In the genomic region with DNA sequence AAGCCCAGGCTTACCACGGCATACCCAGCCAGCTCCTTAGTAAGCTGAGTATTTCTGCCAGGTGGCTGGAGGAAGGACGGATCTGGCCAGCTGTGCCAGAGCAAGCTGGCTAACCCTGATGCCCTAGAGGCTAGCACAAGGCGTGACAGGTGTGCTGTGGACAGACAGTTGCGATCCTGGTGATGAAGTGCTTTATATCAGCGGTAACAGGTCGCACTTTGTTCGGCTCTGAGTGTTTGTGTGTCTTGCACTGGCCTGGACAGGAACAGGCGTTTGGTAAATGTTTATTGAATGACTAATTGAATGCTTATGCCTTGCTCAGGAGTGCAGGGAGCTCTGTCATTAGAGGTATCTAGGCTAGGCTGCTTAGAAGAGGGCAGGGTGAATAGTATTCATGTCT, we compare ENCODE assay signal across 16 mouse cellular contexts. TPM values are rescaled to one million over a fixed set of nuclear protein-coding genes. Genes with fewer than 3 reads are reported as not detected.
DNase-seq lines count a peak whose midpoint lies in the region; ATAC-seq and TF ChIP-seq lines count a peak whose summit lies in the region.
"Had no signal": no experiment of that assay in that cellular context is flagged by ENCODE, and none has a peak within 500 bp of the region (broad histone marks: within the 10 kb centered on the region; RNA-seq: fewer than 3 reads in every experiment).

No protein-coding gene starts in this region.

- H3K4me3 ChIP-seq in myocyte: no peak overlapping the region
- H3K4me3 ChIP-seq: hindbrain, embryonic 10.5 days; limb, embryonic 13.5 days; lung, embryonic 15.5 days; megakaryocyte, embryonic 14.5 days had no signal

- no peaks in the 10 kb centered on the region for H3K79me2 ChIP-seq in myocyte (ENCODE audit: control insufficient read depth, insufficient read depth)

- H3K27me3 ChIP-seq in Patski (no peaks in the 10 kb centered on the region), myocyte (ENCODE audit: control insufficient read depth, insufficient read depth, insufficient read length) (no peaks in the 10 kb centered on the region)
- H3K27me3 ChIP-seq: CH12.LX; limb, embryonic 13.5 days; lung, embryonic 15.5 days had no signal

- peak overlapping the region; percentile 27 for H3K4me2 ChIP-seq in myocyte (ENCODE audit: low read depth)
- H3K4me2 ChIP-seq: limb, embryonic 13.5 days; lung, embryonic 15.5 days had no signal

- TF ChIP-seq POLR2A in myocyte (IDR thresholded peaks at IDR 0.05; ENCODE audit: insufficient read length, low read depth): no peak

- no peaks in the 10 kb centered on the region for H3K36me3 ChIP-seq in myocyte (ENCODE audit: control insufficient read depth, insufficient read depth)
- H3K36me3 ChIP-seq: hindbrain, embryonic 10.5 days; limb, embryonic 13.5 days; lung, embryonic 15.5 days had no signal

- no peak for TF ChIP-seq CTCF in Patski (IDR thresholded peaks at IDR 0.05)

- peak; percentile 33 for ATAC-seq in Patski

- in situ Hi-C loops in Patski (cut with MboI; ENCODE audit: low pct_unique_long_range_greater_than_20kb): no loop called here

- CTCF ChIA-PET in Patski (lab: Charles Lee): interaction anchor here (1.0 to 2.0 kb wide), 5 partner anchors 11 to 55 kb away, joined by 3 to 5 read pairs (median 3); no protein-coding TSS in a partner anchor

- peak; percentile 51 for DNase-seq in kidney, adult 18-20 months
- DNase-seq in kidney, adult 8-10 months: no peak
- no peak for DNase-seq in Patski (ENCODE audit: low read depth, low spot score)
- DNase-seq in fat pad, adult 2 months (ENCODE audit: extremely low read depth, low read depth, low spot score): peak; percentile 64
- DNase-seq in natural killer cell, adult 2 months (ENCODE audit: low spot score in 2 of 2): no peak
- no peak for DNase-seq in spleen, postnatal 36 days (ENCODE audit: low spot score in 2 of 2)
- DNase-seq in embryo, embryonic 10.5 days (ENCODE audit: low spot score): no peak
- DNase-seq: cerebellum, adult 9-11 months; right cerebral cortex, postnatal 25 days; thymus, postnatal 36 days had no signal

- no peak overlapping the region for H3ac ChIP-seq in myocyte (ENCODE audit: control insufficient read depth, insufficient read length)

- POLR2A ChIA-PET in Patski (lab: Charles Lee): interaction anchor here (1.9 to 3.2 kb wide), 2 partner anchors 10 to 17 kb away, joined by 5 to 14 read pairs; partner anchors contain the start of gene Ampd3

TF ChIP-seq in myocyte, 11 proteins besides CTCF, POLR2A, EP300 and RAD21:
- peak; percentile 84 to 97 (median 97) for TF ChIP-seq MYOG (IDR thresholded peaks at IDR 0.05; ENCODE audit: control insufficient read depth in 1 of 3, insufficient read depth in 1 of 3, insufficient read length in 2 of 3, low read depth in 2 of 3)
- TF ChIP-seq MYOD1 (IDR thresholded peaks at IDR 0.05; ENCODE audit: control insufficient read depth in 1 of 3, insufficient read length in 2 of 3, low read depth in 2 of 3): peak; percentile 66 to 100 (median 100)
- TF ChIP-seq TCF3 (IDR thresholded peaks at IDR 0.05; ENCODE audit: insufficient read length, low read depth): peak; percentile 92
- TF ChIP-seq E2F4 (IDR thresholded peaks at IDR 0.05; ENCODE audit: insufficient read depth): no peak
- TF ChIP-seq MAX (IDR thresholded peaks at IDR 0.05; ENCODE audit: low read depth): no peak
- TF ChIP-seq CEBPB (IDR thresholded peaks at IDR 0.05; ENCODE audit: insufficient read depth, poor library complexity, severe bottlenecking): no peak
- TF ChIP-seq TCF12 (IDR thresholded peaks at IDR 0.05; ENCODE audit: insufficient read depth, poor library complexity, severe bottlenecking): peak; percentile 79

RNA-seq across cellular contexts. Expression of gene Ampd3, which starts 17.0 kb away (rescaled TPM):
- polyA plus RNA-seq in Patski (2021) (59.3 TPM), myocyte (2012; fragmentation: generic; extraction: Trizol) (8.2 TPM)

RNA-seq across cellular contexts. Expression of gene Rnf141, which starts 59.3 kb away (rescaled TPM):
- polyA plus RNA-seq in Patski (2021) (19.7 TPM), myocyte (2012; fragmentation: generic; extraction: Trizol) (12.3 TPM)

Comparison
In these comparisons a context has a peak if more than half of its experiments do, and no peak if none do; other contexts are left out.
1. DNase-seq: peak in kidney, adult 18-20 months (single experiment) and fat pad, adult 2 months (single experiment); none in kidney, adult 8-10 months (0 of 2), Patski (single experiment), natural killer cell, adult 2 months (0 of 2), spleen, postnatal 36 days (0 of 2) and embryo, embryonic 10.5 days (single experiment).